Mouse (Mus musculus) intestine, embryonic 14.5 days (tissue): ENCODE data around the gene Serpina11. TPM values are rescaled to one million over a fixed set of nuclear protein-coding genes. Genes with fewer than 3 reads are reported as not detected.

Experiments used
- ATAC-seq: fragments of 200-750 bp; cut with Nextera tagmentation; replicated peaks from 2 replicates; pipeline ENCODE4 v1.8.0; 2017; ENCODE audit warnings: low read depth, moderate number of reproducible peaks, moderate TSS enrichment, moderate library complexity; ENCODE audit not compliant: low FRiP score, low TSS enrichment
- DNase-seq: peaks from one replicate; pipeline ENCODE4 v3.0.0-alpha.2; 2018; ENCODE audit warnings: low spot score
- H3K27ac ChIP-seq: fragments of 300-500 bp; sonication (generic); 2 replicates; pipeline ENCODE4 v1.5.1; 2014; ENCODE audit warnings: low read depth, mild to moderate bottlenecking, control low read depth
- H3K27me3 ChIP-seq: fragments of 300-500 bp; sonication (generic); replicated peaks from 2 replicates; pipeline ENCODE4 v1.6.1; 2014; ENCODE audit warnings: low read length, control low read depth; ENCODE audit not compliant: control insufficient read depth, insufficient read depth
- H3K36me3 ChIP-seq: fragments of 300-500 bp; sonication (generic); 2 replicates; pipeline ENCODE4 v1.6.1; 2014; ENCODE audit warnings: low read length, control low read depth; ENCODE audit not compliant: control insufficient read depth, insufficient read depth
- H3K4me1 ChIP-seq: fragments of 300-500 bp; sonication (generic); replicated peaks from 2 replicates; pipeline ENCODE4 v1.6.1; 2014; ENCODE audit warnings: low read length, control low read depth, mixed read lengths; ENCODE audit not compliant: control insufficient read depth, insufficient read depth
- H3K4me2 ChIP-seq: fragments of 300-500 bp; sonication (generic); 2 replicates; pipeline ENCODE4 v1.6.1; 2014; ENCODE audit warnings: low read length
- H3K4me3 ChIP-seq: fragments of 300-500 bp; sonication (generic); 2 replicates; pipeline ENCODE4 v1.5.1; 2014; ENCODE audit warnings: low read depth, low read length, control low read depth, mixed read lengths
- H3K9ac ChIP-seq: fragments of 300-500 bp; sonication (generic); 2 replicates; pipeline ENCODE4 v1.6.1; 2014; ENCODE audit warnings: mild to moderate bottlenecking, low read length
- H3K9me3 ChIP-seq: fragments of 300-500 bp; sonication (generic); 2 replicates; pipeline ENCODE4 v1.6.1; 2016; ENCODE audit warnings: low read length, control low read depth; ENCODE audit not compliant: control insufficient read depth
- WGBS: fragments of 180-500 bp; shearing (Covaris S2); extraction: QIAGEN DNeasy Blood & Tissue Kit; methylation state at CpG from one replicate; pipeline ENCODE4 v1.1.7; 2014; 5-methylcytosine and 5-hydroxymethylcytosine counted together
- polyA plus RNA-seq: library from polyadenylated mRNA; unstranded; fragments of >200 nt; fragmentation: Nextera tagmentation; extraction: Ambion mirVana; gene quantifications from 2 replicates; pipeline ENCODE4 v1.2.1, GENCODE M21; 2014

The Serpina11 gene
- polyA plus RNA-seq, 1 experiment from 2014 or later, result not detected

DNA sequence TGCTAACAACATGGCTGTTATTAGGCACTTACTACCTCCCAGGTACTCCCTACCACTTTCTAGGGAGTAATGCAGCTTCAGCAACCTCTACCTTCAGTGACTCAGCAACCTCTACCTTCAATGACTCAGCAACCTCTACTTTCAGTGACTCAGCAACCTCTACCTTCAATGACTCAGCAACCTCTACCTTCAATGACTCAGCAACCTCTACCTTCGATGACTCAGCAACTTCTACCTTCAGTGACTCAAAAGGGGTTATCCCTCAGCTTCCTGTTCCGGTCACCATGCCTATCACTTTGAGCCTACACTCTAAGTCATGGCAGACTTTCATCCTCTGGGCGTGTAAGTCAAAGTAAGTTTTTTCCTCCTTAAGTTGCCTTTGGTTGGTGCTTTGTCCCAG, 10.8 kb upstream of the Serpina11 start:
- Histone ChIP-seq H3K27ac (no peak overlapping the region), H3K36me3 (no peaks in the 10 kb centered on the region), H3K4me3 (no peak overlapping the region), H3K9me3 (0 out of 2 replicates have a peak, but pooled peaks cover 4% of the 10 kb centered on the region), H3K4me1 (no peaks in the 10 kb centered on the region), H3K27me3 (no peaks in the 10 kb centered on the region), H3K9ac (no peak overlapping the region), H3K4me2 (no peak overlapping the region)
- ATAC-seq, result no peak
- 93% methylated on average over 3 of the region's 3 CpGs for WGBS
- DNase-seq, result no peak

DNA sequence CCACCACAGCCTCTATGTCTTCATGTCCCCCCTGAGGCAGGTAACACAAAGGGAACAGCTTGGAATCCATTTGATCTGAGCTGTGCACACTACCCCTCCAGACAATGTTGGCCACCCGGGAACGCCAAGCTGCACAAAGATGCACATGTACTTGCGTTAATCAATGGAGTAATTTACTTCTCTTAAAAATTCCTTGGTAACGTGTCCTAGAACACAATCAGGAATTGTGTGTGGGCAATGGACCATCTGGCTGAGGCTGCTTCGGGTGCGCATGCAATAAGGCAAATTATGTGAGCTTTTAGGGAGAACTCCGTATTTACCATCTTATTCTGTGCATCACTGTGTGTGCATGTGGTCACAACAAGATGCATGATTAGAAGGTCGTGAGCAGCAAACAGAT, 9.9 kb upstream of the Serpina11 start:
- 88% methylated on average over 8 of the region's 8 CpGs for WGBS
- Histone ChIP-seq H3K36me3 (no peaks in the 10 kb centered on the region), H3K9ac (no peak overlapping the region), H3K9me3 (0 out of 2 replicates have a peak, but pooled peaks cover 2% of the 10 kb centered on the region), H3K4me2 (no peak overlapping the region), H3K27me3 (no peaks in the 10 kb centered on the region), H3K27ac (no peak overlapping the region), H3K4me1 (no peaks in the 10 kb centered on the region), H3K4me3 (no peak overlapping the region)
- no peak for ATAC-seq
- DNase-seq, result no peak

DNA sequence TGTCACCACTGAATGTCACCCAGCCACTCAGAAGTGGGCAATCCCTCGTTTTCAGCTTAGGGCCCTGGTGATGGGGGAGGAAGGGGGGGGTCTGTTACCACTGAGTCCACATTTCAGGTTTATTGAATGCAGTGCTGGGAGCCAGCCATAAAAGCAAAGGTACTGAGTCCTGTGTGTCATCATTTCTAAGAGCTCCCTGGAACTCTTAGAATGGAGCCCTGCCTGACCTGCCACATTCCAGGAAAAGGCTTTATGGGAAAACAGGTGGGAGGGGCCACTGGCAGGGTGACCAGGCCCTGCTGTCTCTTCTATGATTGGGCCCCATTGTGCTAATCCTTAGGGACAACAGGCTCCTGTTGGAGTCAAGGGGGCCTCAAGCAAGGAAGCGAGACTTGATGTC, 6.8 kb upstream of the Serpina11 start:
- Histone ChIP-seq H3K4me1 (no peaks in the 10 kb centered on the region), H3K27me3 (no peaks in the 10 kb centered on the region), H3K9me3 (no peaks in the 10 kb centered on the region), H3K27ac (no peak overlapping the region), H3K36me3 (no peaks in the 10 kb centered on the region), H3K4me2 (no peak overlapping the region), H3K9ac (no peak overlapping the region), H3K4me3 (no peak overlapping the region)
- ATAC-seq (no peak), DNase-seq (no peak)
- 66% methylated on average over 2 of the region's 2 CpGs for WGBS

DNA sequence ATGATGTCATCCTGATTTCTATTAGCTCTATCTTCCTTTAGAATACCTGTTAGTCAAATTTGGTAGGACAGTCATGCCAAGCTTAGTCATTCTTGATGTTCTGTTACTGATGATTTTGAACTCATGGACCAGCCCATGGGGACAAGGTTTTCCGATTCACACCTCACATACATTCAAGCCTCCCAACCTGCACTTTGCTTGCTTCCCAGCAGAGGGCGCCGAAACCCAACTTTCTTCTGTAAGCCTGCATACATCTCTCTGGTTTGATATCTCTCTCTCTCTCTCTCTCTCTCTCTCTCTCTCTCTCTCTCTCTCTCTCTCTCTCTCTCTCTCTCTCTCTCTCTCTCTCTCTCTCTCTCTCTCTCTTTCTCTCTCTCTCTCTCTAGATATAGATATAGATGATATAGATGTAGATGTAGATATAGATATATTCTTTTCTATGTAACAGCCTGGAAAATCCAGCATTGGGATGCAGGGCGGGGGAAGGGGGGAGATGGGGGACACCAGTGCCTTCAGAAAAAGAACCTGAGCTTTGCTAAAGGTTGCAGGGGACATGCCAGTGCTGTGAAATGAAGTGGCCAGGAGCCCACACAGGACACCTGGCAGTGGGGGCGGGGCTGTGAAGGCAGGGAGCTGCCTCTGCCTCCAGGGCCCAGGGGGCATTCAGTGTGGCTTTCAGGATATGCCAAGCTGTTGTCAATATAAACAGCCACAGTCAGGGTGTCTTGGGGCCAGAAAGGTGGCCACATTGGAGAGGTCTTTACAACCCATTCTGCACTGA, 5.7 kb upstream of the Serpina11 start:
- H3K36me3 ChIP-seq, result no peaks in the 10 kb centered on the region
- no peak overlapping the region for H3K27ac ChIP-seq
- H3K9ac ChIP-seq, result no peak overlapping the region
- H3K9me3 ChIP-seq, result no peaks in the 10 kb centered on the region
- DNase-seq (peak; percentile 75), ATAC-seq (no peak)
- H3K4me2 ChIP-seq, result no peak overlapping the region
- no peaks in the 10 kb centered on the region for H3K27me3 ChIP-seq
- WGBS, result 41% methylated on average over 5 of the region's 5 CpGs
- no peak overlapping the region for H3K4me3 ChIP-seq
- no peaks in the 10 kb centered on the region for H3K4me1 ChIP-seq

DNA sequence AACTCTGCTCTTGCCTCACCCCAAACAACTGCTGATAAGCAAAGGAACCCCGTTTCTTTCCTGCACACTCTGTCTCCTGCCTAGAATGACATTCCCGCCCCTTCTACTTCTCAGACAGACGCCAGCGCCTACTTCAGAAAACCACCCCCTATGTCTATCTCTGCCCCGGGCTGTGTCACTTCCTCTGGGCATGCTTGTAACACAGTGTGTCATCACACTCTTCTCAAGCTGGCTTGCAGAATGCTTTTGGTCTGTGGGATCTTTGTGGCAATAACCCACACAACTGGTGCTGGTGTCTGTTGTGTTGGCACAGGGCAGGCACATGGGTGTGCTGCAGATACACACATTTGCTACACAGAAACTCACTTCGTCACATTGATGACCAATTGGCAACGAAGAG, 3.2 kb upstream of the Serpina11 start:
- 72% methylated on average over 7 of the region's 7 CpGs for WGBS
- no peaks in the 10 kb centered on the region for H3K4me1 ChIP-seq

DNA sequence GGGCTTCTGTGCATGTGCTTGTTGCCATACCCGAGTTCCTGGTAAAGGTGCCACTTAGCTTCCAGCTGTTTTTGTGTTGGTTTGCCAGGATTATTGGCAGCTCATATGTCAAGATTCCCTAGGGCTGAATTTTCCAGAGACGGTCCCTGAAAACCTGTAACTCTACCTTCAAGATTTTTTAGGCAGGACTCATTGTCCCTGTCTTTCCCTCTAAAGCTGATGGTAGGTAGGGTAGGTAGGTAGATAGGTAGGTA, 316 bp downstream of the Serpina11 start:
- H3K9me3 ChIP-seq, result no peaks in the 10 kb centered on the region
- no peak overlapping the region for H3K4me3 ChIP-seq
- 66% methylated on average over 2 of the region's 2 CpGs for WGBS
- H3K4me2 ChIP-seq, result no peak overlapping the region
- no peak overlapping the region for H3K27ac ChIP-seq
- H3K27me3 ChIP-seq, result no peaks in the 10 kb centered on the region
- no peaks in the 10 kb centered on the region for H3K36me3 ChIP-seq
- no peak overlapping the region for H3K9ac ChIP-seq
- H3K4me1 ChIP-seq, result no peaks in the 10 kb centered on the region
- DNase-seq (no peak), ATAC-seq (no peak)

More for the DNA sequence above, 3.2 kb upstream of the Serpina11 start:
- Histone ChIP-seq H3K27me3 (no peaks in the 10 kb centered on the region), H3K36me3 (no peaks in the 10 kb centered on the region), H3K4me2 (no peak overlapping the region), H3K4me3 (no peak overlapping the region), H3K9me3 (no peaks in the 10 kb centered on the region), H3K27ac (no peak overlapping the region), H3K9ac (no peak overlapping the region)
- ATAC-seq, result no peak
- DNase-seq, result no peak

DNA sequence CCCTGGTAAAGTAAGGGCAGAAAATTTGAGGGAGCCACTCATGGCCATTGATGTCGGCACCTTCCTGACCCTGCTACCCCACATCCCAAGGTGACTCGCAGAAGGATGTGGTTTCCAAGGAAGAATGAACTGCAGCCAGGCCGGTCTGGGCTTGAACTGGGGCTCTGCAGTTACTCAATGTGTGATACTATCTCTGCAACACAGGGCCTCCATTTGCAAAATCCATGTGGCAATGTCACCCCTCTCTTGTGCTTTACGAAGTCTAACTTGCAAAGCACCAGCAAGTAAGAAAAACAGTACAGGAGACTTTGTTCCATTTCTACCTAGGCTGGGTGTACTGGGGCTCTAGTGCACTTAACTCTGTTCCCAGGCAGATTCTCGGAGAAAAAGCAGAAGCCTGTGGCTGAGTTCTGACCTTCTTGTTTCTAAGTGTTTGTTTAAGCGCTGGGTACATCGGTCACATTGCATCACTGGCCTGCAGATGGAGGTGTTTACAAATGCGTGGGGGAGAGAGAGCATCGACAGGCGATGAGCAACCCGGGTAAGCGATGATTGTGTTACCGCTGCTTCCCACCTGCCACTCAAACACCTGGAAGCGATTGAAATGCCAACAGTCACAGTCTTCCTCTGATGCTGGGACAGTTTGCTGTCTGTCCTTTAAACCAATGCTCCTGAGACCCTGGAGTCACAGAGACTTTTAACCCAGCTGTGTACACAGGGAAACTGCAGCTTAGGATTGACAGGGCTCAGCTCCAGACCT, 823 bp downstream of the Serpina11 start:
- H3K9ac ChIP-seq, result no peak overlapping the region
- no peak for ATAC-seq
- 30% methylated on average over 14 of the region's 14 CpGs for WGBS
- no peak overlapping the region for H3K4me2 ChIP-seq
- no peaks in the 10 kb centered on the region for H3K36me3 ChIP-seq
- no peak overlapping the region for H3K4me3 ChIP-seq
- H3K9me3 ChIP-seq, result no peaks in the 10 kb centered on the region
- DNase-seq, result no peak
- H3K27ac ChIP-seq, result no peak overlapping the region
- no peaks in the 10 kb centered on the region for H3K4me1 ChIP-seq
- H3K27me3 ChIP-seq, result no peaks in the 10 kb centered on the region

DNA sequence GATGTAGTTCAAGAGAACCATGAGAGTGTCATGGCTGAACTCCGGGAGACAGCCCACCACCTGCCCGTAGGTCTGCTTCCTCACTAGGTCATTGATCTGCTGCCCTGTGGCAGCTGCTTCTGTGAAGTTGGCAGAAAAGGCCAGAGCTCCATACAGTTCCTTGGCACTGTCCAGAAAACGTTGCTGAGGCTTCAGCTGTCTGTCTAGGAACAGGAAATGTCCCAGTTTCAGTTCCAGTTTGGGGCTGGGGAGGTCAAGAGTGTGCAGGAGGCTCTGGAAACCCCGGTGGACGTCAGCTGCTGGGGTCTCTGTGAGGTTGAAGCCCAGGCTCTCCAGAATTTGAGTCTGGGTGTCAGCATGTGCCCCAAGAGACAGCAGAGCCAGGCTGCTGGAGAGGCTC, 3.9 kb downstream of the Serpina11 start:
- DNase-seq, result no peak
- H3K4me2 ChIP-seq, result no peak overlapping the region
- H3K27me3 ChIP-seq, result no peaks in the 10 kb centered on the region
- H3K9ac ChIP-seq, result no peak overlapping the region
- no peak overlapping the region for H3K27ac ChIP-seq
- WGBS, result 69% methylated on average over 5 of the region's 5 CpGs
- no peaks in the 10 kb centered on the region for H3K4me1 ChIP-seq
- no peaks in the 10 kb centered on the region for H3K36me3 ChIP-seq
- H3K4me3 ChIP-seq, result no peak overlapping the region
- ATAC-seq, result no peak
- H3K9me3 ChIP-seq, result no peaks in the 10 kb centered on the region

DNA sequence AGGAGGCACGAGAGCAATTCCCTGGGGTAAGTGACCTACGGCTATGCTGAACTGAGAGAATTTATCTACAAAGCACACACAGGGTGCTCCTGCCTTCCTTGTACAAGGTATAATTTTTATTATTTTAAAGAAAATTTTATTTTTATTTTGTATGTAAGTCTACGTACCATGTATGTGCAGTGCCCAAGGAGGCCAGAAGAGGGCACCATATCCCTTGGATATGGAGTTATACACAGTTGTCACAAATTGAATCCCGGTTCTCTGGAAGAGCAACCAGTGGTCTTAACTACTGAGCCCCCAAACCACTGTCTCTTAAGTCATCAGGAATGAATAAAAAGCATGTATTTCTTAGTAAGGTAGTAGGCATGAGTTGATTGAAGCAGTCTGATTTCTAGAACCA, 4.8 kb downstream of the Serpina11 start:
- H3K27me3 ChIP-seq, result no peaks in the 10 kb centered on the region
- ATAC-seq, result no peak
- 65% methylated on average over 4 of the region's 4 CpGs for WGBS

More for the DNA sequence above, 4.8 kb downstream of the Serpina11 start:
- Histone ChIP-seq H3K4me1 (no peaks in the 10 kb centered on the region), H3K27ac (no peak overlapping the region), H3K9ac (no peak overlapping the region), H3K9me3 (no peaks in the 10 kb centered on the region), H3K4me3 (no peak overlapping the region), H3K4me2 (no peak overlapping the region), H3K36me3 (no peaks in the 10 kb centered on the region)
- peak; percentile 59 for DNase-seq
